Mouse (Mus musculus) kidney, postnatal 4 days (tissue): Measurements from ENCODE around the gene Cep19.
A peak's percentile ranks its signal among the peaks of the same experiment; 100 is the strongest.

Source experiments
- DNase-seq, 2 experiments: peaks; one replicate each; pipeline ENCODE4 v3.0.0; 2021; ENCODE audit warnings: mixed read lengths in 2 of 2

The Cep19 gene

DNA sequence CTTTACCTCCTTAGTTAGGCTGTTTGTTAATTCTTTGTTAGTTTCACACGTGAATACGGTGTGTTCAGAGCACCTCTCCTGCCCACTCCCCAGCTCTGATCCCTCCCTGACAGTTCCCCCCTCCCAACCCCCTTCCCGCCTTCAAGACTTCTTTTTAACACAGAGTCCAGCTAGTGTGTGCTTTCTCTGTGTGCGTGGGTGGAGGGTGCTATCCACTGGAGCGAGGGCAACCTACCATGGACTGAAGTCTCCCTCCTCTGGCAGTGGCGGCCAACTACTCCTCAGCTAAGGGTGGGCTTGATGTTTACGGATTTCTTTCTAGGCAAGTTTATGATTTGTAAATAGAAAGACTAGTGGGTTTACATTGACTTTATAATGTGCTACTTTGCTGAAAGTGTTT is 8.6 kb downstream of the Cep19 start:
- peak; percentile 34 to 55 for DNase-seq

DNA sequence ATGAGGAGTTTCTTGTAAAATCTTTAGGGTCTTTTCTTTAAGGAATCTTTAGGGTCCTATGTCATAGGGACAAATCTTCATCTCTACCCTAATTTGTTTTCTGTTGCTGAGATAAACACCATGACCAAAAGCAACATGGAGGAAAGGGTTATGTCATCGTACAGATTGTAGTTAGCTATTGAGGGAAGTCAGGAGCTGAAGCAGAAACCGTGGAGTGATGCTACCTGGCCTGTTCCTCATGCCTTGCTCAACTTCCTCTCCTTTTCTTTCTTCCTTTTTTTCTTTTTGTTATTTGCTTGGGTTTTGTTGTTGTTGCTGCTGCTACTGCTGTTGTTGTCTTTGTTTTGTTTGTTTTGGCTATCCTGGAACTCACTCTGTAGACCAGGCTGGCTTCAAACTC is 9.0 kb downstream of the Cep19 start:
- DNase-seq, result no peak

DNA sequence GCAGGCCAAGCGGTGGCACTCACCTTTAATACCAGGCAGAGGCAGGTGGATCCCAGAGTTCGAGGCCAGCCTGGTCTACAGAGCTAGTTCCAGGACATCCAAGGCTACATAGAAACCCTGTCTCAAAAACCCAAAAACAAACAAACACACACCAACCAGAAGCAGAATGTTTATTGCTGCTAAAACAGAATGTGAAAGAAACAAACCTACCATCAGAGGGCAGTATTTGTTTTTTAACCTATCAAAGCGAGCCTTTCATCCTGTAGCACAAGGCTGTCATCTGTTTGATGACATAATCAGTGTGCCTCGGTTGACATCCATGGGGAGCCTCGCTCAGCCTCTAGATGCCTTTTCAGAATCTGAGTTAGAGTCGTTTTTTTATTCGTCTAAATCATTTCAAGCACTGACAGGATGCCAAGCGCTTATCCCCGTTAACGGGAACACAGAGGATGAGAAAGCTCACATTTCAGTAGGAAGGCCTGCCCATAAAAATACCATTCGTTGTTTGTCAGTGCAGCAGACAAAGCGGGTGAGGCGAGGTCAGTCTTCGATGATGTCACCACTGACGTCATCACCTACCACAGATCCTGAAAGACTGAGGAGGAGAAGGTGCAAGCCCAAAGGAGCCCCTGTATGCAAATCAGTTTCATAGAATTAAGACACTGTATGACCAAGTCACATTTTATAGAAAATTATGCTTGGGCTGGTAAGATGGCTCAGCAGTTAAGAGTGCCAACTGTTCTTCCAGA is 11.5 kb downstream of the Cep19 start:
- no peak for DNase-seq

DNA sequence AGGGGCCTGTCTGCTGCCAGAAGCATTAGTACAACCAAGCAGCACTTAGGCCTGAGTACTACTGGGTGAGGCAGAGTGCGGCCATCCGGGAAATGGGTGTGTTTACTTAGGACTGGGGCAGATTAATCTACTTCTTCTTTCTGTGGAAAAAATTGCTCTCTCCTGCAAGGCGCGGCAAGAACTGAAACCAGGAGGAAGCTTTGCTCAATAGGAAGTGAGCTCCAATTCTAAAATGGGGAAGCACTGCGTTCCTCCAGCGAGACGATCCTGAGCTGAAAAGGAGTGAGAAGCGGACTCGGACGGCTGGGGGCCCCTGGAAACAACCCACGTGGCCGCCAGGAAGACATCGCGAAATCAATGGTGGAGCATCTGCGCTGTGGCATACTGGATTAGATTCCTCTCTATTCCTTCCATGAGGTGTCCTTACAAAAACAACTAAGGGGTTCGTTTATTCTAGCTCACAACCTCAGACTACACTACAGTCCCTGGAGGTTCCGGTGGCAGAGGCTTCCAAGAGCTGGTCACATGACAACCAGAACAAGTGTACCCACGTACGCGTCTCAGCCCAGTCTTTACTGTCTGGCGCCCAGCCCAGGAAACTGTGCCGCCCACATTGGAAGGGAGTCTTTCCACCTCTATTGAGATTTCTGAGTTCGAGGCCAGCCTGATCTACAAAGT is 14.1 kb downstream of the Cep19 start:
- peak; percentile 31 to 55 for DNase-seq

DNA sequence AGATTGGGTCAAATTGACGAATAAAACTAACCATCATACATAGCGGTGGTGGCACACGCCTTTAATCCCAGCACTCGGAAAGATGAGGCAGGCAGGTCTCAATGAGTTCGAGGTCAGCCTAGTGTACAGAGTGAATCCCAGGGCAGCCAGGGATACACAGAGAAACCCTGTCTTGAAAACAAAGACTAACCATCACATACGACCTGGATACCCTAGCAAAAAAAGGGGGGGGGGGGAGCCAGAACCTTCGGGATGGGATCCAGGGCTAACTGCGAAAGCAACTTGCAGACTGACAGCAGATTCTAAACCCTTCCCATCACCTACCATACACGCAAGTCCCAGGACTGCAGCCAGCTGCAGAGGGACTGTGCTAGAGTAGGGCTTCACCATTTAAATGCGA is 14.8 kb downstream of the Cep19 start:
- no peak for DNase-seq

DNA sequence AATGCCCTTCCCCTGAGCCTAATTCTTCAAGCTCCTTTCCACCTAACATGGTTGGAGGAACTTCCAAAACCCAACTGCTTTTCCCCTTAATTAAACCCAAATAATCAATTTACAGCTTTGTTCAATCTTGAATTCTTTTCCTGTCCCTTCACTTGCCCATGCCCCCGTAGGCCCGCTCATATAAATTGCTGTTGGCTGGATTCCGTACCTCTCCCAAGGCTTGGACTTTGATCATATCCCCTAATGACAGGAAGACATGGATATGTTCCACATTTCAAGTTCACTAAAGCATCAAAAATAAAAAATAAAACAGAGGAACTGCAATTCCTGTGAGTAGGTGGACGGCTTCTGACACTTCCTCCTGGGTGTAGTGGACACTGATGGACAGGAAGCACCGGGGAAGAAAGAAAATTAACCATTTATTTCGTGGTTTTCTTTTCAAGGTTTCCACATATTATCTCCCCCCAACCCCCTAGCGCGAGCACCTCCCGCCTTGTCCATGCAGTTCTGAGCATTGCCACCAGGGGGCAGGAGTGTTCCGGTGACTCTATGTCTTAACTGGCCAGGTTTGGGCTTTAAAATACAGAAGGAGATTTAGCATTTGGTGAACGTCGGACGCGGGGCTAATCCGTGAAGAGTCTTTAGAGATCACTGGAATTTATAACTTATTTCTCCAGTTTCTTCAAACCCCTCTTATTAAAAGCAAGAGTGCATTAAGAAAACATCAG is 15.5 kb downstream of the Cep19 start:
- peak; percentile 91 to 93 for DNase-seq

DNA sequence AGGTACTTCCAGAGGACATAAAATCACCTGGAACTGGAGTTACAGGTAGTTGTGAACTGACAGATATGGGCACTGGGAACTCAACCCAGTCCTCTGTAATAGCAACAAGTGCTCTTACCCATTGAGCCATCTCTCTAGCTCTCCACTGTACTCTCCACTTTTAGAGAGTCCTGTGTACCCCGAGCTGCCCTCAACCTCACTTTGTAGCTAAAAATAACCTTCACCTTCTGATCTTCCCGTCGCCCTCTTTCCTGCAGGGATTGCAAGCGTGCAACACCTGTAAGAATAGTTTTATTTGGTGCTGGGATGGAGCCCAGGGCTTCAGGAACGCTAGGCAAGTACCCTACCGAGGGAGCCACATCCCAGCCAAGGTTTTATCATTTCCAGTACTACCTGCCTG is 16.2 kb downstream of the Cep19 start:
- DNase-seq, result no peak

DNA sequence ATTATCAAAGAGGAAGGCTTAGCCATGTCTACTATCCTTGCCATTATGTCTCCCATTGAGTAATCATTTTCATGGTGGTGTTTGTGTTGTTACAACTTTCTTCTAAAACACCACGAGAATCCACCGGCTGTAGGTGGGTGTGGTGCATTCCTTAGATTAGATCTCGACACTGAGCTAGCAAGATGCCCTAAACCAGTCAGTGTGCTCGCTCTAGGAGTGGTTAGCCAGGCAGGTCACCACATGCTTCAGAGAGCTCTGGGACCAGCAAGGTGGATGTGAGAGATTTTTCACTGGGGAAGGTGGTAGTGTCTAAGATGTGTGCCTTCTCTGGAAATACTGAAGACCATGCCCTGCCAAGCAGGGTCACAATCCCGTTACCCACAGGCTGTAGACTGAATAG is 16.6 kb downstream of the Cep19 start:
- no peak for DNase-seq

DNA sequence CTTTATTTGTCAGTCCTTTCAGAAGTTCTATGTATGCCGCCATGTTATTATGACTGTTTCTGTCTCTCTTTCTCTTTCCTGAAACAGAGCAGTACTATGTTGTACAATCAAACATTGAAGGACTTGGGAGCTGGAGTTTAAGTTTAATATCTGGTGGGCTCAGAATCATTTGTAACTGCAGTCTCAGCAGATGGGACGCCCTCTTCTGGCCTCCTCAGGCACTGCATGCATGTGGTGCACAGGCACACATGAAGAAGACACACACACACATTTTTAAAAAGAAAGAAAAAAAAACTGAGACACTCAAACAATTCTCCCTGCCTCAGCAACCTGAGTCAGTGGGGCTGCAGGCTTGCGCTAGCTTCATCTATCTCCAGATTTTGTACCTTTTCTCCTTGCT is 20.9 kb downstream of the Cep19 start:
- DNase-seq, result no peak

DNA sequence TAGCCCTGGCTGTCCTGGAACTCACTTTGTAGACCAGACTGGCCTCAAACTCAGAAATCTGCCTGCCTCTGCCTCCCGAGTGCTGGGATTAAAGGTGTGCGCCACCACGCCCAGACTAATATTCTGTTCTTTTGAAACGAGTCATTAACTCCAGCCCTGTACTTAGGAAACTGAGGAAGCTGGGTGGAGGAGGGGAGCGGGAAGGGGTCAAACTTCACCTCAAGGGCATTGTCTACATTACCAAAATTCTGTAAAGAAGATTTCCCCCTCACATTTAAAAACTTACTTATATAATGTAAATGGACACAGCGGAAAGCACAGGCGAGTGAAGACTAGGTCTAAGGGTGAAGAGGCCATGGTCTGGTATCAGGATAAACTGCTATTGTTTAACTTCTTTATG is 24.4 kb downstream of the Cep19 start:
- no peak for DNase-seq

DNA sequence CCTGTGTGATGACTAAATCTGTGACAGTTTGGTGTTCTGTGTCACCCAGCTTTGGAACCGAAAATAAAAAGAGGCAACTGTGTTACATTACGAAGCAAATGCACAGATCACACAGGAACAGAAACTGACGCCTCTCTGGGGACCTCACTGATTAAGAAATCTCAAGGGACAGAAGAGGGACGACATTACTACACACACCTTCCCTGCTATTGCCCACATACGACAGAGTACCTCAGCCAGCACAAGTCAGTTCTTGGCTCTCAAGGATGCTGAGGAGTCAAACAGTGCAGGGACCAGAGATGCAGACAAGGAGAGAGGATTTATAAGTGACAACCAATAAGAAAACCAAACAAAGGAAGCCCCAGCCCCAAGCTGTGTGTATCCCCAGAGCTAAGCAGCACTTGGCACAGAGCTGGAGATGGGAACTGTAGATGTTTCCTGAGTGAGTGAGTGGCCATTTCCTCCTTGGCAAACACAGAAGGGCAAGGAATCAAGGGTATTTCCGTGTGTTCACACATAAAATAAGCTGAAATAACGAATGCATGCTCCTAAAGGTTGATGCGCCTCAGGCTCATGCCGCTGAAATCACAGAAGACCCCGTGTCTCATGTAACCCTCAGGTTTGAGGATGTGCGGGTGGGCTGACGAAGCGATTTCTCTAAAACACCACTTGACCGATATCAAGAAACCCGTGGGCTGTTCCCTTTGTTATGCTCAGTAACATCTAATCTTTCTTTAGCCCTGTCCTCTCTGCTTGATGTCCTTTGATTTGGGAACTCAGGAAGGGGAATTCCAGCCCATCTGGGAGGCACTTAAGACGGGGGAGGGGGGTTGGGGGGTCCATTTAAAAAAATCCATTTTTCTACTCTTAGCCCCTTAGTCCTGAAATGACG is 25.1 kb downstream of the Cep19 start:
- peak in 1 of 2 experiments; percentile 41 for DNase-seq

DNA sequence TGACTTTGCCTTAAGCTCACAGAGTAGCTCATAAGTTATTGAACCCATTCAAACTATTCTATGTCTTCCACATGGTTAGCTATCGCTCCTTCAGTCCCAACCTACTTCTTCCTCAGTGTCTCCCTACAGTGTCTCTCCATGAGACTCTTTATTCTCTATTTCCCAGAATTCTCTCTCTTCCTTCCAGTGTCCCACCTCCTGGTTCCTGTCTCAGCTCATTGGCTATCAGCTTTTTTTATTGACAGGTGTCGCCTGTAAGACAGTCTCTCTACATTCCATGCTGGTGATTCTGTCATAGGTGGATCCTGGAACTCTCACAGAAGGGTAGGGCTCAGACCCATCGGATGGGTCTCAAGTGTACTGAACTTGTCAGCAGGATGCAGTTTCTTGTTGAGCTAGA is 25.8 kb downstream of the Cep19 start:
- no peak for DNase-seq

DNA sequence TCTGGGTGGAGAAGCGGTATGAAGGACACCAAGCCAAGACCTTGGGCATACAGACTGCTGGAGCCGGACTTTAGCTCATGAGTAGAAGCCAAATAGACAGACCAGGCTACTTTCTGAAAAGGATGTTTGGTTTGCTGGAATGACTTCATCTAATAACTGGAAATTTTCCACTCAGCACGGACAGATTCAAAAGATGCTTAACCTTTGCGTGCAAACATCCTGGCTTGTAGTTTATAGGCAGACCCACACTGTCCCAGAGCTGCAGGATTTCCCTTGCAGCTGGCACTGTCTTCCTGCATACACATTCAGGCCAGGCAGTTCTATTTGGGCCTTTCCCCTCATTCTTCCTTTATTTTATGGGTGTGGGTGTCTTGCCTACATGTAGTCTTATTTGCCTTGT is 27.4 kb downstream of the Cep19 start:
- DNase-seq, result peak in 1 of 2 experiments; percentile 26

DNA sequence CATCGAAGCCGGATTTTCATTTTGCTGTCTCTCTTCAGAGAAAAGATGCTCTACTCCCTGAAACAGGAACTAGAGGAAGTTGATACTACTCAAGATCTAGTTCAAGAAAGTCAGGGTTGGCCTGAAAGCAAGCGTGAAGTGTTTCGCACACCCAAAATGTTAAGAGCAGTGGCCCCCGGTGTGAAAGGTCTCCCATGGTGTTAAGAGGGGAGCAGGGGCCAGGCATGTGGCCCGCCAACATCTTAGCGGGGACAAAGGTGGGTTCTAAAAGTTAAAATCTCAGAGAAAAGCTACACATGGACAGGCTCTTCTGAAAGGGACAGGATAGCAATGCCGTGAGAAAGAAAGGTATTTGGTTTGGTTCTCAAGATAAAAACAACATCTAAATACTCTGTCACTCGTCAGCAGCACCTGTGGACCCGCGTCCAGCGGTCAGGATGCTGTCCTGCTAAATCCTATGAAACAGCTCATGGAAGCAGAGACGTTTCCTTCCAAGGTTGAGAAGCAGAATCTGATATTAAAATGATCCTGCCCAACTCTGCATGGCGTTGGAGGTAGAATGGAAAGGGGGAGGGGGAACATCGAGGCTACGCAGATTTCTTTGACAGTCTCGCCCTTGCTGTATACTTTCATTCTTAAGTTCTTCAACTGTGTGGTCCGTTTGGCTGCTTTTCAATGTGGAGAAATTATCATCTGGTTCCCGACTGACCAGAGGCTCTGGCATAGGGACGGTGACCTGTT is 30.0 kb downstream of the Cep19 start:
- DNase-seq, result no peak

DNA sequence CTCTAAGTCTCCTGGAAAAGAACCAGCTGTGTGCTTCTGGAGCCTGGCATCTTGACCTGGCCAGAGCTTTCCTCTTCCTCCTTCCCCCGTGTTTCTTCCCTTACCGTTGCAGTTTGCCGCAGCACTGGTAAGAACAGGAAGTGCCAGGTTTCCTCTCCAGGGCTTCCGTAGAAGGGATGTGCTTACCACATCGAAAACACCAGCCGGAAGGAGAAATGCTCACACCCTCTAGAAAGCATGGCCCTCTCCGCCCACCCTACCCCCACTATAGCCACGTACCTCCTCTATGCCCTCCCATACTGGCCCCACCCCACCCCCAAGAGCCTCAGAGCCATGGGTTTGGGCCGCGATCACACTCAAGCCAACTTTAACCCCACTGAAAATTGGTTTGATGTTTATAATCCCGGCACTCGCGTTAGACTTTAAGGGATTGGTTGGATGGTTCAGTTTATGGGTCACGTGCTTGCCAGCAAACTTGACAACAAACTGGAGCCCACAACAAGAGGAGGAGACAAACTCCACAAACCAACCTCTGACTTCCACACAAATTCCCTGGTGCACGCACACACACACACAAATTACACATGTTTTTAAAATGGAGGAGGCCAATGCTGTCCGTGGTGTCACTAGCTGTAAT is 30.7 kb downstream of the Cep19 start:
- peak; percentile 21 to 55 for DNase-seq

DNA sequence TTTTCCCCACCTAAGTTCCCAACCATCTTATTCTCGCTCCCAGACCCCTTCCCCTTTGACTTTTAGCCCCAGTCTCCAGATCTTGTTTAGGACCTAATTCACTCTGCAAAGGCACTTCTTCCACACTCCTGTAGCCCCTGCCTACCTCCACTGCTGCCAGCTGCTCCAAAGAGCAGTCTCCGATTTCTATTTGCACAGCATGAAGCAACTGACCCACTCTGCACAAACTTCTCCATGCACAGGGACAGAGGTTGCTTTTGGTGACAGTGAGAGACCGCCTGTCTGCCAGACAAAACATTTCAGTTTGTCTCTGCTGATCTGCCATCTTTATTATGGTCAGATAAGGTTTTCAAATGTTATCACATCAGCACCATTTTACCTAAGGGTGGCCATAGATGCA is 33.5 kb downstream of the Cep19 start:
- no peak for DNase-seq

DNA sequence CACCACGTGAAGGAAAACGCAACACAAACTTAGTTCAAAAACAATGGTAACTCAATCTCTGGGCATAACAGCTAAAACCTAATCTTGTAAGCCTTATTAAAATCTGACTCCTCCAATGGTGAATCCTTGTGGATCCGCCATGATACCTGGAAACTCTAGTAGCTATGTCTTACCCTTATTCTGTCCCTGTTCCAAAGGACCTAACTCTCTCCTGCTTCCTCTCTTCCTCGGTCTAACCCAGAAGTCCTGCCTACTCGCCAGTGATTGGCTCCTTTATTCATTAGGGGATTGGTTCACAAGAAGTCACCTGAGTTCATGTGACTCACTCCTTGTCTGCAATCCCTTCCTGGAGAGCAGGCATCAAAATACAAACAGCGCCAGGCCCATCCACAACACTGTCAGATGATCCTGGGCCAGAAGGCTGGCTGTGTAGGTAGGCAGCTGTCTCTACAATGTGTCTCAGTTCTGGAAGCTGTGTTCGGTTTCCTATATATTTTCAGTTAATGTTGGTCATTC is 36.3 kb downstream of the Cep19 start:
- no peak for DNase-seq

DNA sequence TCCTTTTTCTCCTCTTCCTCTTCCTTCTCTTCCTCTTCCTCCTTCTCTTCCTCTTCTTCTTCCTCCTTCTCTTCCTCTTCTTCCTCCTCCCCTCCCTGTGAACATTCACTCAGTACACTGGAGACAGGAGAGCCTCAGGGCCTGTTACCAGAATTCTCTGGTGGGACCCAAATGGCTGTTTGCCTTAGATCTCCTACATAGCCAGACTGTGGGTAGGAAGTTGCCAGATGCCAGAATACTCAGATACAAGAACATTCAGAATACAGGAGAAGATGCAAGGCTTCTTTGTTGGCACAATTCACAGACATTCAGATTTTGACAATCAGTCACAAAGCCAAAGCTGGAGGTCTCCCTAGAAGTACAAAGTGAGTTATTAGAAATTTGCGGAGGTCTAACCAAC is 39.4 kb downstream of the Cep19 start:
- DNase-seq, result no peak

DNA sequence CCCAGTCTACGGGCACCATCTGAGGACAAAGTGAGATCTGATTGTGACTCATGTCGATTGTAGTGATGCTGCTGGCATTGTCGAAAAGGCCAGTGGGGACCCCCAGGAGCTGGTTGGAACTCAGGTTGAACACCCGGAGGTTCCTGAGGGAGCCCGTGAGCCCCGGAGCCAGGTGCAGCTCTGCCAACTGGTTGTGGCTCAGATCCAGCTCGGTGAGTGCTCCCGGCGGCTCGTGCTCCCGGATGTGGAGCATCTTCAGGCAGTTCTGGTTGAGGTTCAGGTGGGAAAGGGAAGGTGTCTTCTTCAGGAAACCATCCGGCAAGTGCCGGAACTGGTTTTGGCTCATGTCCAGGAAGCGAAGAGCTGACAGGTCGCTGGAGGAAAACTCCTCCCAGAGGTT is 44.2 kb downstream of the Cep19 start:
- DNase-seq, result no peak

DNA sequence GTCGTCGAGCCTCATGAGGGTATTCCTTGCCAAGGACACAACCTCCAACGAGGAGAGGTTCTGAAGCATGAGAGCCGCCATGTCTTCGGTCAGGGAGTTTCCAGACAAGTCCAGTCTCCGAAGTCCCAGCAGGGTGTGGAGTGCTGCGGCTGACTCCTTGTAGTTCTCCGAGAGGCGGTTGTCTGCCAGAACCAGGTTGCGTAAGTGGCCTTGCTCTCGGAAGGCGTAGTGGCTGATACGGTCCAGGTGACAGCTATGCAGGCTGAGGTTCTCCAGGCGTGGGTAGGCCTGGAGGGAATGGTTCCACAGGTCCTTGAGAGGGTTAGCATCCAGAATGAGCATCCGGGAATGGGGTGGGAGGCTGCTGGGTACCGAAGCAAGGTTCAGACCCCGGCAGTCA is 45.0 kb downstream of the Cep19 start:
- no peak for DNase-seq

DNA sequence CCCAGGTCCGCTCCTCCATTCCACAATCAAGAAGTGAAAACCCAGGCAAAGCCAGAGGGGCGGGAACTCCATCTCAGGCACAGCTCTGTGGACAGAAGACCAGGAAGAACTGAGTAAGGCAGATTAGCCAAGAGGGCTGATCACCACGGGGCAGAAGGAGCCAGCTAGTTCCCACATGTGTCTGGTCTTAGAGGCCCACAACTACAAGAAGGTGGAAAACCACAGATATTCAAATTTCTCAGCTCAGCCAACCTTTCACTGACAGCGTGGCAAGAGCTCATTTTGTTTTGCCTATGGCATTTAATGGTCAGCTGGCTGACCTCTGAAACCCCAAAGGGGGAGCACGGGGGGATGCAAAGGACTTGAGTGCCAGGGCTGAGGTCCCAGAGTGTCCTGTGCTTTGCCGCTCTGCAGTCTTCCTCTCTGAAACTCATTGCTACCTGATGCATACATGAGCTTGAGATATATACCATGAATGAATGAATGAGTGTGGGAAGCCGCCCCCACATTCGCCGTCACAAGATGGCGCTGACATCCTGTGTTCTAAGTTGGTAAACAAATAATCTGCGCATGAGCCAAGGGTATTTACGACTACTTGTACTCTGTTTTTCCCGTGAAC is 48.1 kb downstream of the Cep19 start:
- DNase-seq, result no peak
